Mouse (Mus musculus) liver, adult 2 months (tissue): Measurements from ENCODE around the gene Dnajc30. TPM values are rescaled to one million over a fixed set of nuclear protein-coding genes. Genes with fewer than 3 reads are reported as not detected.

ENCODE experiments used
- DNase-seq: peaks from one replicate; pipeline ENCODE4 v3.0.0-alpha.2; 2011; ENCODE audit warnings: low read depth, low spot score; ENCODE audit errors: extremely low read depth
- H3K27ac ChIP-seq: fragments of 200-500 bp; replicated peaks from 2 replicates; pipeline ENCODE4 v1.5.1; 2012; ENCODE audit warnings: low read depth, mild to moderate bottlenecking, control low read depth, inconsistent platforms, low read length; ENCODE audit not compliant: insufficient read depth
- H3K27me3 ChIP-seq: fragments of 200-500 bp; 2 replicates; pipeline ENCODE4 v1.6.1; 2012; ENCODE audit warnings: mild to moderate bottlenecking, moderate library complexity, low read length, inconsistent platforms; ENCODE audit not compliant: control insufficient read depth, insufficient read depth
- H3K36me3 ChIP-seq: fragments of 200-500 bp; 2 replicates; pipeline ENCODE4 v1.6.1; 2012; ENCODE audit warnings: low read length, inconsistent platforms; ENCODE audit not compliant: control insufficient read depth, insufficient read depth
- H3K4me1 ChIP-seq: fragments of 200-500 bp; 2 replicates; pipeline ENCODE4 v1.6.1; 2011; ENCODE audit warnings: low read length; ENCODE audit not compliant: control insufficient read depth, insufficient read depth
- H3K4me3 ChIP-seq: fragments of 200-500 bp; 2 replicates; pipeline ENCODE4 v1.5.1; 2011; ENCODE audit warnings: low read depth, mild to moderate bottlenecking, control low read depth, low read length, moderate library complexity; ENCODE audit not compliant: insufficient read depth
- H3K79me2 ChIP-seq: fragments of 200-500 bp; 2 replicates; pipeline ENCODE4 v1.6.1; 2012; ENCODE audit warnings: inconsistent platforms, mild to moderate bottlenecking, low read length, moderate library complexity; ENCODE audit not compliant: control insufficient read depth, insufficient read depth
- H3K9ac ChIP-seq: fragments of 200-500 bp; 2 replicates; pipeline ENCODE4 v1.6.1; 2012; ENCODE audit warnings: low read depth, mild to moderate bottlenecking, control low read depth, inconsistent platforms, low read length
- CTCF ChIP-seq: fragments of 200-500 bp; IDR thresholded peaks from 2 replicates; pipeline ENCODE4 v1.5.1; 2011; ENCODE audit warnings: low read depth, low read length, control low read depth
- POLR2A ChIP-seq: fragments of 200-500 bp; IDR thresholded peaks from 2 replicates; pipeline ENCODE4 v1.6.1; 2011; ENCODE audit warnings: low read length, control low read depth; ENCODE audit not compliant: insufficient read depth; ENCODE audit errors: extremely low read depth
- WGBS: fragments of 180-500 bp; shearing (Covaris S2); methylation state at CpG from one replicate; pipeline ENCODE4 v1.1.7; 2018; 5-methylcytosine and 5-hydroxymethylcytosine counted together
- polyA plus RNA-seq: library from polyadenylated mRNA; depleted of rRNA; stranded (reverse); fragments of >200 nt; gene quantifications from 2 replicates; pipeline ENCODE4 v1.2.3, GENCODE M21; 2012
- total RNA-seq: library from RNA; depleted of rRNA; stranded (reverse); fragments of >200 nt; gene quantifications from 2 replicates; pipeline ENCODE4 v1.2.3, GENCODE M21; 2014

Gene Dnajc30
- total and polyA plus RNA-seq, 2 experiments, result 7.1 to 39.9 TPM

GRCm38 (mm10) chr5:135035608-135036359 lies 28.2 kb upstream of the Dnajc30 start:
- DNase-seq, result peak; percentile 99
- Histone ChIP-seq H3K4me3 (no peak overlapping the region), H3K27ac (peak overlapping the region; percentile 20), H3K4me1 (peaks cover 26% of the 10 kb centered on the region), H3K27me3 (no peaks in the 10 kb centered on the region), H3K79me2 (no peaks in the 10 kb centered on the region), H3K36me3 (no peaks in the 10 kb centered on the region), H3K9ac (no peak overlapping the region)
- WGBS, result 22% methylated on average over 18 of the region's 18 CpGs
- no peak for TF ChIP-seq CTCF
- TF ChIP-seq POLR2A, result no peak

GRCm38 (mm10) chr5:135037946-135038345 lies 26.1 kb upstream of the Dnajc30 start:
- H3K4me3 ChIP-seq, result no peak overlapping the region
- WGBS, result 71% methylated on average over 3 of the region's 3 CpGs
- TF ChIP-seq POLR2A (no peak), CTCF (no peak)
- no peak overlapping the region for H3K27ac ChIP-seq
- no peak overlapping the region for H3K9ac ChIP-seq
- DNase-seq, result no peak
- no peaks in the 10 kb centered on the region for H3K79me2 ChIP-seq
- no peaks in the 10 kb centered on the region for H3K27me3 ChIP-seq
- H3K4me1 ChIP-seq, result peaks cover 24% of the 10 kb centered on the region
- H3K36me3 ChIP-seq, result no peaks in the 10 kb centered on the region

GRCm38 (mm10) chr5:135039541-135039940 lies 24.5 kb upstream of the Dnajc30 start:
- TF ChIP-seq CTCF (no peak), POLR2A (no peak)
- H3K36me3 ChIP-seq, result no peaks in the 10 kb centered on the region
- no peak for DNase-seq
- no peaks in the 10 kb centered on the region for H3K27me3 ChIP-seq
- no peak overlapping the region for H3K4me3 ChIP-seq
- WGBS, result 74% methylated on average over 9 of the region's 9 CpGs
- peaks cover 18% of the 10 kb centered on the region for H3K4me1 ChIP-seq
- no peak overlapping the region for H3K9ac ChIP-seq
- H3K27ac ChIP-seq, result no peak overlapping the region
- H3K79me2 ChIP-seq, result no peaks in the 10 kb centered on the region

- peaks cover 18% of the 10 kb centered on the region for H3K4me1 ChIP-seq
- WGBS, result 64% methylated on average over 6 of the region's 6 CpGs
Measured at GRCm38 (mm10) chr5:135040059-135040458, 23.9 kb upstream of the Dnajc30 start.

GRCm38 (mm10) chr5:135040777-135041176 lies 23.2 kb upstream of the Dnajc30 start:
- WGBS, result 45% methylated on average over 11 of the region's 11 CpGs
- no peak for DNase-seq
- Histone ChIP-seq H3K36me3 (no peaks in the 10 kb centered on the region), H3K27me3 (no peaks in the 10 kb centered on the region), H3K79me2 (no peaks in the 10 kb centered on the region), H3K4me1 (peaks cover 13% of the 10 kb centered on the region), H3K4me3 (no peak overlapping the region), H3K27ac (no peak overlapping the region), H3K9ac (no peak overlapping the region)
- TF ChIP-seq CTCF (no peak), POLR2A (no peak)

More at GRCm38 (mm10) chr5:135040059-135040458, 23.9 kb upstream of the Dnajc30 start:
- no peak overlapping the region for H3K9ac ChIP-seq
- TF ChIP-seq CTCF (no peak), POLR2A (no peak)
- no peaks in the 10 kb centered on the region for H3K27me3 ChIP-seq
- H3K79me2 ChIP-seq, result no peaks in the 10 kb centered on the region
- no peak overlapping the region for H3K27ac ChIP-seq
- no peak for DNase-seq
- H3K4me3 ChIP-seq, result no peak overlapping the region
- H3K36me3 ChIP-seq, result no peaks in the 10 kb centered on the region
